22 mouse cellular contexts compared by ENCODE assay signal in genomic region chr1:167253579-167253978, GRCm38 (mm10).
"Had no signal": no experiment of that assay in that cellular context is flagged by ENCODE, and none has a peak within 500 bp of the region (broad histone marks: within the 10 kb centered on the region; RNA-seq: fewer than 3 reads in every experiment).

No protein-coding gene starts in this region.

- ATAC-seq: forebrain, embryonic 13.5 days; forebrain, embryonic 14.5 days; forebrain, embryonic 15.5 days; forebrain, embryonic 16.5 days; forebrain, postnatal 0 days had no signal

- DNase-seq: cerebellum, adult 2 months; cerebellum, adult 8-10 months; cerebellum, adult 9-10 months; cerebellum, adult 9-11 months; cerebellum, postnatal 10 days; cerebellum, postnatal 14 days; cerebellum, postnatal 25 days; cerebellum, postnatal 36 days; embryo, embryonic 11 days; forebrain, postnatal 0 days; gastrocnemius, adult 2 months; gastrocnemius, postnatal 10 days; gastrocnemius, postnatal 14 days; gastrocnemius, postnatal 25 days; gastrocnemius, postnatal 36 days; heart, adult 11 months; heart, adult 18-20 months; heart, adult 2 months had no signal
